Mouse (Mus musculus) yolk sac, embryonic 10.5 days (tissue): Measurements from ENCODE around the gene Foxred2.

Experiments
- DNase-seq: peaks from one replicate; pipeline ENCODE4 v3.0.0-alpha.2; 2017; ENCODE audit warnings: low spot score

Foxred2 gene

GRCm38 (mm10) chr15:77945711-77946110 lies 10.8 kb downstream of the Foxred2 start:
- no peak for DNase-seq

GRCm38 (mm10) chr15:77941563-77941962 lies 15.0 kb downstream of the Foxred2 start:
- DNase-seq = no peak

GRCm38 (mm10) chr15:77938516-77938915 lies 18.0 kb downstream of the Foxred2 start:
- no peak for DNase-seq

GRCm38 (mm10) chr15:77935673-77936375 lies 20.7 kb downstream of the Foxred2 start:
- no peak for DNase-seq

- DNase-seq = no peak
These were observed 21.6 kb downstream of the Foxred2 start for GRCm38 (mm10) chr15:77934968-77935367.

GRCm38 (mm10) chr15:77934326-77934725 lies 22.2 kb downstream of the Foxred2 start:
- no peak for DNase-seq

GRCm38 (mm10) chr15:77933770-77934169 lies 22.8 kb downstream of the Foxred2 start:
- DNase-seq = peak; percentile 71

- DNase-seq = no peak
These were observed 23.3 kb downstream of the Foxred2 start for GRCm38 (mm10) chr15:77933222-77933621.

- DNase-seq = no peak
These were observed 24.9 kb downstream of the Foxred2 start for GRCm38 (mm10) chr15:77931689-77932016.

- DNase-seq = no peak
These were observed 25.4 kb downstream of the Foxred2 start for GRCm38 (mm10) chr15:77930986-77931688.

GRCm38 (mm10) chr15:77929804-77930203 lies 26.7 kb downstream of the Foxred2 start:
- DNase-seq = no peak

- peak; percentile 99 for DNase-seq
These were observed 27.7 kb downstream of the Foxred2 start, which contains the start of gene Txn2 for GRCm38 (mm10) chr15:77928673-77929331. Gene Txn2, minus strand, starts transcription at chr15:77929006.

GRCm38 (mm10) chr15:77928091-77928490 lies 28.4 kb downstream of the Foxred2 start:
- DNase-seq = no peak

GRCm38 (mm10) chr15:77926921-77927320 lies 29.6 kb downstream of the Foxred2 start:
- DNase-seq = no peak

GRCm38 (mm10) chr15:77925195-77925594 lies 31.3 kb downstream of the Foxred2 start:
- DNase-seq = no peak

GRCm38 (mm10) chr15:77923267-77924035 lies 33.1 kb downstream of the Foxred2 start:
- no peak for DNase-seq

GRCm38 (mm10) chr15:77922710-77923109 lies 33.8 kb downstream of the Foxred2 start:
- DNase-seq = no peak

- DNase-seq = no peak
These were observed 34.9 kb downstream of the Foxred2 start for GRCm38 (mm10) chr15:77921636-77922035.

GRCm38 (mm10) chr15:77920511-77921462 lies 35.7 kb downstream of the Foxred2 start:
- no peak for DNase-seq

GRCm38 (mm10) chr15:77919441-77919840 lies 37.1 kb downstream of the Foxred2 start:
- no peak for DNase-seq
